Mouse (Mus musculus) mouse embryonic stem cell (cell line): ENCODE results near the gene Gm2564.
"Not testable (repeated sequence)": the region's sequence is repeated elsewhere in the genome, so short reads cannot be mapped to it uniquely, and the experiment has no call there.

Source experiments
- in situ Hi-C, 2 experiments: fragments of 300-500 bp; cut with MboI; formaldehyde crosslinking; loops; 1 replicate in 1 of 2; 3 replicates in 1 of 2; pipeline ENCODE4 v1.14.3; 2019 to 2020; ENCODE audit warnings: low sequenced_read_pairs in 2 of 2, low pct_unique_long_range_greater_than_20kb in 1 of 2, mixed read lengths in 1 of 2; ENCODE audit not compliant: unreplicated experiment in 1 of 2

Gm2564 gene

GRCm38 (mm10) chr4:42629419-42629818, at the start of gene Gm2564:
Gene Gm2564 (plus strand): TSS chr4:42629719.
- in situ Hi-C loops = not testable (repeated sequence)

DNA sequence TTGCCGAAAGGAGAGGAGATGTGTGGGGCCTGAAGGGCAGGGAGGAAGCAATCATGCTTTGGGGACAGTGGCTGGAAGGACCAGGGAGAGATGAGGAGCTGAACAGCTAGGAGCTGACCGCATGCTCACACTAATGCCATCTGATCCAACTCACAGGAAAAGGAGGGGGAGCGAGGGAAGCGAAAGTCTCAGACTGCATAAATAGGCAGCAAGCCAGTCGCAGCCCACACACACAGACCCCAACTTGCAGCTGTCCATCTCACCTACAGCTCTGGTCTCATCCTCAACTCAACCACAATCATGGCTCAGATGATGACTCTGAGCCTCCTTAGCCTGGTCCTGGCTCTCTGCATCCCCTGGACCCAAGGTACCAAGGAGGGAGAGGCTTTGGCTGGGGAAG, 17.6 kb upstream of the Gm2564 start, which contains the start of gene Gm10591:
Gene Gm10591 (plus strand): TSS at position 301 of the 400 bp plus-strand sequence.
- in situ Hi-C loops = not testable (repeated sequence)

DNA sequence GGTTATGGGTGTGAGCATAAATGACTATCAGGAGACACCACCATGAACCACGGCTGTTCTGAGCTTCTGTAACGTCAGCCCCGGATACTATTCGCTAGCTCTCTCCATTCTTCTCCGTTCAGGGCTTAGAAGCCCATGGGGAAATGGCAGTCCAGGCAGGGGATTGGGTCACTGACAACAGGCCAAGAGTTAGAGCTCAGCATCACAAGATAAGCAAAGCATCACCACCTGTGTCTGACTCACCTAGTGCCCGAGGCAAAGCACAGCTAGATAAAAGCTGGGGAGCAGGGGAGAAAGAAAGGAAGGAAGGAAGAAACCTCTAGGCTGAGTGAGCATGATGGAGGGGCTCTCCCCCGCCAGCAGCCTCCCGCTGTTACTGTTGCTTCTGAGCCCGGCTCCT, 25.4 kb downstream of the Gm2564 start, which contains the start of gene Ccl27b:
Gene Ccl27b (plus strand): TSS at position 301 of the 400 bp plus-strand sequence.
- in situ Hi-C loops = not testable (repeated sequence)

DNA sequence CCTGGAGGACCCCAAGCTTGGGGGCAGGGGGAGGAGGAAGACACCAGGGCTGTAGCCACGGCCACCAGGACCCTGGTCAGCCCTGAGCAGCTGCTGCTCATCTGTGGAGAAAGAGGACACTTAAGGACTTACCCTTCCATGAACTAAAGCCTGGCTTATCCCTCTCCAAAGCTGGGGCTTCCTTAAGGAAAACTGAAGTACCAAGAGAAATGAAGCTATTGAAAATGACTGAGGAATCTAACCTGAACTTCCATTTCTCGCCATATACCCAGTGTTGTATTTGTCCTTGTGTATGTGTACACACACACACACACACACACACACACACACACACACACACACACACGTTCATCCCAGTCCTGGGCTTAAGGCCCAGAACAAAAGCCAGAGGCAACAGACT, 32.3 kb downstream of the Gm2564 start, which contains the start of gene Il11ra2:
Gene Il11ra2 (minus strand): TSS at position 101 of the 400 bp plus-strand sequence.
- in situ Hi-C loops = not testable (repeated sequence)

GRCm38 (mm10) chr4:42675415-42675814, 45.9 kb downstream of the Gm2564 start:
- in situ Hi-C loops = not testable (repeated sequence)

- in situ Hi-C loops = not testable (repeated sequence)
Observed at GRCm38 (mm10) chr4:42679365-42679764, 49.8 kb downstream of the Gm2564 start.

- in situ Hi-C loops = not testable (repeated sequence)
Observed at GRCm38 (mm10) chr4:42680374-42681356, 51.1 kb downstream of the Gm2564 start.
